Mouse (Mus musculus) midbrain, embryonic 14.5 days (tissue): Measurements from ENCODE around the gene Trio. TPM values are rescaled to one million over a fixed set of nuclear protein-coding genes. Genes with fewer than 3 reads are reported as not detected.
A peak's percentile ranks its signal among the peaks of the same experiment; 100 is the strongest.

Experiments used
- ATAC-seq: fragments of 200-750 bp; cut with Nextera tagmentation; 2 replicates; pipeline ENCODE4 v1.8.0; 2017; ENCODE audit warnings: moderate number of reproducible peaks, moderate library complexity; ENCODE audit not compliant: low FRiP score, low TSS enrichment
- DNase-seq: peaks from one replicate; pipeline ENCODE4 v3.0.0-alpha.2; 2015
- H3K27ac ChIP-seq: fragments of 300-500 bp; sonication (generic); replicated peaks from 2 replicates; pipeline ENCODE4 v1.5.1; 2014; ENCODE audit warnings: mild to moderate bottlenecking, low read depth, low read length, moderate library complexity
- H3K27me3 ChIP-seq: fragments of 300-500 bp; sonication (generic); 2 replicates; pipeline ENCODE4 v1.6.1; 2014; ENCODE audit warnings: low read length, control low read depth, mixed read lengths; ENCODE audit not compliant: control insufficient read depth, insufficient read depth
- H3K36me3 ChIP-seq: fragments of 300-500 bp; sonication (generic); 2 replicates; pipeline ENCODE4 v1.6.1; 2014; ENCODE audit warnings: low read length, control low read depth; ENCODE audit not compliant: control insufficient read depth, insufficient read depth
- H3K4me1 ChIP-seq: fragments of 300-500 bp; sonication (generic); 2 replicates; pipeline ENCODE4 v1.6.1; 2014; ENCODE audit warnings: mild to moderate bottlenecking, antibody characterized with exemption, low read length, control low read depth; ENCODE audit not compliant: control insufficient read depth, insufficient read depth
- H3K4me2 ChIP-seq: fragments of 300-500 bp; sonication (generic); 2 replicates; pipeline ENCODE4 v1.6.1; 2014; ENCODE audit warnings: mild to moderate bottlenecking, low read length, moderate library complexity
- H3K4me3 ChIP-seq: fragments of 300-500 bp; sonication (generic); replicated peaks from 2 replicates; pipeline ENCODE4 v1.5.1; 2014; ENCODE audit warnings: low read depth, low read length
- H3K9ac ChIP-seq: fragments of 300-500 bp; sonication (generic); replicated peaks from 2 replicates; pipeline ENCODE4 v1.6.1; 2014; ENCODE audit warnings: mild to moderate bottlenecking, low read length, moderate library complexity
- H3K9me3 ChIP-seq: fragments of 300-500 bp; sonication (generic); 2 replicates; pipeline ENCODE4 v1.6.1; 2016; ENCODE audit warnings: low read length, control low read depth, mixed read lengths; ENCODE audit not compliant: control insufficient read depth
- WGBS: fragments of 180-500 bp; shearing (Covaris S2); extraction: QIAGEN DNeasy Blood & Tissue Kit; methylation state at CpG from one replicate; pipeline ENCODE4 v1.1.7; 2014; 5-methylcytosine and 5-hydroxymethylcytosine counted together
- polyA plus RNA-seq: library from polyadenylated mRNA; unstranded; fragments of >200 nt; fragmentation: Nextera tagmentation; extraction: Ambion mirVana; gene quantifications from 2 replicates; pipeline ENCODE4 v1.2.1, GENCODE M21; 2014

Trio gene
- polyA plus RNA-seq, 1 experiment from 2014 or later = 56.5 TPM

GRCm38 (mm10) chr15:27884347-27885250 is 141.0 kb downstream of the Trio start:
- DNase-seq (peak; percentile 92), ATAC-seq (peak; percentile 70)
- Histone ChIP-seq H3K4me2 (no peak overlapping the region), H3K4me3 (no peak overlapping the region), H3K4me1 (no peaks in the 10 kb centered on the region), H3K9ac (no peak overlapping the region), H3K36me3 (peaks cover 60% of the 10 kb centered on the region), H3K27me3 (no peaks in the 10 kb centered on the region), H3K27ac (peak overlapping the region; percentile 16; the same call in 1 of the 2 replicates), H3K9me3 (no peaks in the 10 kb centered on the region)
- WGBS = 74% methylated on average over 17 of the region's 17 CpGs

- DNase-seq (no peak), ATAC-seq (no peak)
- Histone ChIP-seq H3K9ac (no peak overlapping the region), H3K4me1 (no peaks in the 10 kb centered on the region), H3K4me3 (no peak overlapping the region), H3K27ac (no peak overlapping the region), H3K27me3 (no peaks in the 10 kb centered on the region), H3K36me3 (peaks cover 59% of the 10 kb centered on the region), H3K4me2 (no peak overlapping the region), H3K9me3 (no peaks in the 10 kb centered on the region)
- 67% methylated on average over 3 of the region's 3 CpGs for WGBS
These were observed 141.8 kb downstream of the Trio start for GRCm38 (mm10) chr15:27883881-27884280.

GRCm38 (mm10) chr15:27882898-27883297 is 142.8 kb downstream of the Trio start:
- H3K4me2 ChIP-seq = no peak overlapping the region
- WGBS = 92% methylated on average over 14 of the region's 14 CpGs
- ATAC-seq (no peak), DNase-seq (no peak)
- H3K4me3 ChIP-seq = no peak overlapping the region
- H3K9ac ChIP-seq = no peak overlapping the region
- H3K4me1 ChIP-seq = no peaks in the 10 kb centered on the region
- H3K27ac ChIP-seq = no peak overlapping the region
- no peaks in the 10 kb centered on the region for H3K27me3 ChIP-seq
- H3K36me3 ChIP-seq = peaks cover 64% of the 10 kb centered on the region
- no peaks in the 10 kb centered on the region for H3K9me3 ChIP-seq

GRCm38 (mm10) chr15:27877831-27878230 is 147.8 kb downstream of the Trio start:
- peaks cover 73% of the 10 kb centered on the region for H3K36me3 ChIP-seq
- H3K9ac ChIP-seq = no peak overlapping the region
- no peak overlapping the region for H3K4me3 ChIP-seq
- no peak overlapping the region for H3K4me2 ChIP-seq
- 66% methylated on average over 7 of the region's 7 CpGs for WGBS
- H3K4me1 ChIP-seq = no peaks in the 10 kb centered on the region
- no peaks in the 10 kb centered on the region for H3K27me3 ChIP-seq
- no peak for DNase-seq
- H3K27ac ChIP-seq = no peak overlapping the region
- ATAC-seq = no peak
- H3K9me3 ChIP-seq = no peaks in the 10 kb centered on the region

- 0 out of 2 replicates have a peak overlapping the region, but pooled peaks have one; percentile 5 for H3K27ac ChIP-seq
- WGBS = 62% methylated on average over 10 of the region's 10 CpGs
- peaks cover 72% of the 10 kb centered on the region for H3K36me3 ChIP-seq
These were observed 149.3 kb downstream of the Trio start for GRCm38 (mm10) chr15:27876327-27876726.

GRCm38 (mm10) chr15:27875753-27876152 is 149.9 kb downstream of the Trio start:
- 88% methylated on average over 9 of the region's 9 CpGs for WGBS
- H3K4me3 ChIP-seq = no peak overlapping the region
- peaks cover 72% of the 10 kb centered on the region for H3K36me3 ChIP-seq

More at GRCm38 (mm10) chr15:27876327-27876726, 149.3 kb downstream of the Trio start:
- H3K9ac ChIP-seq = no peak overlapping the region
- no peak for DNase-seq
- H3K27me3 ChIP-seq = no peaks in the 10 kb centered on the region
- no peak overlapping the region for H3K4me2 ChIP-seq
- H3K4me3 ChIP-seq = no peak overlapping the region
- H3K9me3 ChIP-seq = no peaks in the 10 kb centered on the region
- ATAC-seq = no peak
- no peaks in the 10 kb centered on the region for H3K4me1 ChIP-seq

GRCm38 (mm10) chr15:27873747-27874320 is 151.8 kb downstream of the Trio start:
- Histone ChIP-seq H3K36me3 (peaks cover 73% of the 10 kb centered on the region), H3K9me3 (no peaks in the 10 kb centered on the region), H3K4me3 (no peak overlapping the region), H3K4me1 (no peaks in the 10 kb centered on the region), H3K4me2 (no peak overlapping the region), H3K27ac (no peak overlapping the region), H3K27me3 (no peaks in the 10 kb centered on the region), H3K9ac (no peak overlapping the region)
- no peak for ATAC-seq
- DNase-seq = no peak
- WGBS = 92% methylated on average over 16 of the region's 16 CpGs

More at GRCm38 (mm10) chr15:27875753-27876152, 149.9 kb downstream of the Trio start:
- no peak for DNase-seq
- Histone ChIP-seq H3K9ac (no peak overlapping the region), H3K9me3 (no peaks in the 10 kb centered on the region), H3K27ac (no peak overlapping the region), H3K4me1 (no peaks in the 10 kb centered on the region), H3K4me2 (no peak overlapping the region), H3K27me3 (no peaks in the 10 kb centered on the region)
- ATAC-seq = no peak

- no peak overlapping the region for H3K9ac ChIP-seq
- H3K4me3 ChIP-seq = no peak overlapping the region
- H3K36me3 ChIP-seq = peaks cover 62% of the 10 kb centered on the region
- WGBS = 89% methylated on average over 2 of the region's 2 CpGs
- H3K4me1 ChIP-seq = no peaks in the 10 kb centered on the region
- H3K9me3 ChIP-seq = no peaks in the 10 kb centered on the region
- ATAC-seq (no peak), DNase-seq (no peak)
- H3K4me2 ChIP-seq = no peak overlapping the region
- no peaks in the 10 kb centered on the region for H3K27me3 ChIP-seq
- H3K27ac ChIP-seq = no peak overlapping the region
These were observed 153.4 kb downstream of the Trio start for GRCm38 (mm10) chr15:27872286-27872685.
